Mouse (Mus musculus) testis, adult 2 months (tissue): ENCODE results near the gene Clca4a.

Experiments used
- CTCF ChIP-seq: fragments of 200-500 bp; IDR thresholded peaks from 2 replicates; pipeline ENCODE4 v1.5.1; 2012; ENCODE audit warnings: low read depth, mild to moderate bottlenecking, inconsistent platforms, low read length, moderate library complexity; ENCODE audit not compliant: control insufficient read depth, insufficient read depth, insufficient replicate concordance
- POLR2A ChIP-seq: fragments of 200-500 bp; IDR thresholded peaks from 2 replicates; pipeline ENCODE4 v1.6.1; 2012; ENCODE audit warnings: low read depth, mild to moderate bottlenecking, inconsistent platforms, low read length, moderate library complexity; ENCODE audit not compliant: control insufficient read depth

GRCm38 (mm10) chr3:144977631-144978030 is 2.8 kb upstream of the Clca4a start:
- no peak for TF ChIP-seq CTCF
- no peak for TF ChIP-seq POLR2A
